Mouse (Mus musculus) liver, adult 2 months (tissue): Measurements from ENCODE around the gene Mus81.

Source experiments
- CTCF ChIP-seq: fragments of 200-500 bp; IDR thresholded peaks from 2 replicates; pipeline ENCODE4 v1.5.1; 2011; ENCODE audit warnings: low read depth, low read length, control low read depth
- POLR2A ChIP-seq: fragments of 200-500 bp; IDR thresholded peaks from 2 replicates; pipeline ENCODE4 v1.6.1; 2011; ENCODE audit warnings: low read length, control low read depth; ENCODE audit not compliant: insufficient read depth; ENCODE audit errors: extremely low read depth

DNA sequence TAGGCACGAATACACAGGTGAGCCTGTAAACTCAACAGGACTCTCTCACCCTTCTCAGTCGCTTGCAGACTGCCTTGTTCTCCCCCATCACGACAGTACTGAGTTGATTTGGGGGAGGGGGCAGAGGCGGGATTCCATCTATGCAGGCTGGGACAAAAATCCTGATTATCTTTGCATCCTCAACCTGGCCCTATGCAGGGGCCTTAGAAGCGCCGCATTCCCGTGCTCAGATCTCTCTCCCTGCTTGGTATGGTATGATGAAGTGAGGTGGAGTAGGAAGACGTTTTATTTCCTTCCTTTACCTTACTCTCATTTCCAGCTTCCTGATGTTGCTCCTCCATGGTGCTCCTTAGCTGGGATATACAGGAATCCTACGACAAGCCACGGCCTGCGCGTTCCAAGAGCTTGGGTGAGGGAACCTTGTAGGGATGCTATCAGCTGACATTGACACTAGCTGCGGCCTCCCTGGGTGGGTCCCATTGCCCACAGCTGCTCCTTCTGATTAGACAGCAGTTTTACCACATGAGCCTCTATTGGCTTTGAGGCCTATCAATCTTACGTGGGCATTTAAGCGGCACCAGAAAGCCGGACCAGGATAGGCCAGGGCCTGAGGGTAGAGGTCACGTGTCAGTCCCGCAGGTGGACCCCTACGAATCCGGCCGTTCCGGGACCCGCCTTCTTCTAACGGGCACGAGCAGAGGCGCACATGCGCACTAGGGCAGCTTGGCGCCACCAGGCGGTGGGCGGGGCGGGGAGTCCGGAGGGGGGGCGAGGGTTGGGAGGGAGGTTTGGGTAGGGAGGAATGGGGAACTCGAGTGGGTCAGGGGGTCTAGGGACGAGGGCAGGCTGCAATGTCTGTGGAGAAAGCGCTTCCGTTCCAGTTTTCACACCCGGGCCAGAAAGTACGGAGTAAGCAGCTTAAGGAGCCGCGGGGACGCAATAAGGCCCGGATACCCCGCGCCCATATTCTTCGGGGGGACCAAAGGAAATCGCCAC lies 22.1 kb upstream of the Mus81 start, which contains the start of gene Snx32:
- TF ChIP-seq CTCF, result no peak
- TF ChIP-seq POLR2A, result 0 out of 2 replicates have a peak, but pooled peaks have one; percentile 4
